In the genomic region with DNA sequence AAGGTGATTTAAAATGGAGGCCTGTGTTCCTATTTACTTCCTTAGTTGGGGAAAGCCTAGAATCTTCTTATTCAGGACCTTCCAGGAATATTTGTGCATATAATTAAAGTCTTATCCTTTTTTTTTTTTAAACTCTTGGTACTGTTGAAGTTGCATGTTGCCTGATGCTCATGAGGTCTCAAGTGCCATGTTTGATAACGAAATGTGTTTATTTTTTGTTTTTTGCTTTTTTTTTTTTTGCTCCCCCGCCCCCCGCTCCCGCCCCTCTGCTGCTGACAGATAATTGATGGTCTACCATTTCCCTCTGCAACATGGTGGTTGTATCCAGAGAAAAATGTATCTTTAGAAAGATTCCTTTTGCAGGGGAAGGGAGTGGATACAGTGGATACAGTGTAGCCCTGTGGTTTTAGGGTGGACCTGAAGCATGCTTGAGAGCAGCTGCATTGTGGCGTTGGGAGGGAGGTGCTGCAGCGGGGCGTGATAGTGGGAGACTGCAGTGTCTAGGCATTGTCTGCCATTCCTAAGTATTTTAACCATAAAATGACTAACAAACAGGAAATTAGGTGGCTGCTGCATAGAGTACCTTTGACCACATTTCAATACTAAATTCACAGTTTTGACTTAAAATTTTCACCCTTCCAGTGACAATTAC, we compare ENCODE assay signal across 9 mouse cellular contexts. TPM values are rescaled to one million over a fixed set of nuclear protein-coding genes. Genes with fewer than 3 reads are reported as not detected.
A peak's percentile ranks its signal among the peaks of the same experiment; 100 is the strongest.
DNase-seq lines count a peak whose midpoint lies in the region; ATAC-seq and TF ChIP-seq lines count a peak whose summit lies in the region.
"Had no signal": no experiment of that assay in that cellular context is flagged by ENCODE, and none has a peak within 500 bp of the region (broad histone marks: within the 10 kb centered on the region; RNA-seq: fewer than 3 reads in every experiment).

No protein-coding gene starts in this region.

- H3K27me3 ChIP-seq in lung, postnatal 0 days (replicated peaks; ENCODE audit: insufficient read depth, low read length): no peaks in the 10 kb centered on the region
- no peaks in the 10 kb centered on the region; the same call in 1 of the 2 replicates for H3K27me3 ChIP-seq in forebrain, embryonic 12.5 days
- no peaks in the 10 kb centered on the region for H3K27me3 ChIP-seq in limb, embryonic 10.5 days (ENCODE audit: low read depth, poor library complexity, severe bottlenecking)
- H3K27me3 ChIP-seq in neural tube, embryonic 14.5 days (ENCODE audit: control insufficient read depth, insufficient read depth, low read length): no peaks in the 10 kb centered on the region

- no peak for ATAC-seq in lung, postnatal 0 days
- ATAC-seq in forebrain, embryonic 12.5 days (ENCODE audit: low FRiP score): no peak
- ATAC-seq in neural tube, embryonic 14.5 days (ENCODE audit: low read depth): no peak

- no peak overlapping the region for H3K9ac ChIP-seq in lung, postnatal 0 days (replicated peaks; ENCODE audit: low read depth)
- no peak overlapping the region for H3K9ac ChIP-seq in forebrain, embryonic 12.5 days
- H3K9ac ChIP-seq in neural tube, embryonic 14.5 days (replicated peaks; ENCODE audit: low read depth, low read length): no peak overlapping the region; the same call in 1 of the 2 replicates

- H3K27ac ChIP-seq in lung, postnatal 0 days (ENCODE audit: low read length): no peak overlapping the region
- H3K27ac ChIP-seq in forebrain, embryonic 12.5 days: no peak overlapping the region
- no peak overlapping the region for H3K27ac ChIP-seq in limb, embryonic 10.5 days
- no peak overlapping the region for H3K27ac ChIP-seq in neural tube, embryonic 14.5 days (ENCODE audit: low read depth, low read length)

- peak overlapping the region; percentile 29; the same call in 1 of the 2 replicates for H3K4me2 ChIP-seq in lung, postnatal 0 days (replicated peaks; ENCODE audit: low read depth, low read length)
- H3K4me2 ChIP-seq in forebrain, embryonic 12.5 days: peak overlapping the region; percentile 70
- peak overlapping the region; percentile 69; the same call in 1 of the 2 replicates for H3K4me2 ChIP-seq in neural tube, embryonic 14.5 days (ENCODE audit: low read depth, low read length)

- WGBS in lung, postnatal 0 days: 17% methylated on average over 7 of the region's 7 CpGs
- 71% methylated on average over 7 of the region's 7 CpGs for WGBS in forebrain, embryonic 12.5 days
- WGBS in limb, embryonic 10.5 days: 64% methylated on average over 7 of the region's 7 CpGs
- 31% methylated on average over 7 of the region's 7 CpGs for WGBS in neural tube, embryonic 14.5 days

- DNase-seq in lung, postnatal 0 days (ENCODE audit: low spot score): no peak
- DNase-seq in lung, postnatal 14 days: no peak
- DNase-seq in limb, embryonic 10.5 days (ENCODE audit: low spot score): no peak
- DNase-seq in thymus, postnatal 14 days: no peak
- no peak for DNase-seq in frontal cortex, postnatal 36 days (ENCODE audit: low spot score in 2 of 2)
- DNase-seq in thymus, postnatal 25 days: no peak
- DNase-seq: cerebellum, adult 8-10 months had no signal

- H3K4me1 ChIP-seq in lung, postnatal 0 days (ENCODE audit: insufficient read depth, low read depth, low read length): peaks cover 33% of the 10 kb centered on the region
- H3K4me1 ChIP-seq in forebrain, embryonic 12.5 days: peaks cover 62% of the 10 kb centered on the region
- H3K4me1 ChIP-seq in limb, embryonic 10.5 days: peaks cover 65% of the 10 kb centered on the region
- peaks cover 40% of the 10 kb centered on the region for H3K4me1 ChIP-seq in neural tube, embryonic 14.5 days (ENCODE audit: control insufficient read depth, insufficient read depth, low read length)

- no peak for TF ChIP-seq CTCF in lung, postnatal 0 days (IDR thresholded peaks at IDR 0.05)

- H3K9me3 ChIP-seq in lung, postnatal 0 days (ENCODE audit: low read length): no peaks in the 10 kb centered on the region
- H3K9me3 ChIP-seq in forebrain, embryonic 12.5 days: no peaks in the 10 kb centered on the region; the same call in 1 of the 2 replicates
- H3K9me3 ChIP-seq in limb, embryonic 10.5 days (replicated peaks): 0 out of 2 replicates have a peak, but pooled peaks cover 1% of the 10 kb centered on the region
- H3K9me3 ChIP-seq in neural tube, embryonic 14.5 days (ENCODE audit: control insufficient read depth, low read length): no peaks in the 10 kb centered on the region

- H3K36me3 ChIP-seq in lung, postnatal 0 days (ENCODE audit: insufficient read depth, low read length): no peaks in the 10 kb centered on the region
- 0 out of 2 replicates have a peak, but pooled peaks cover 3% of the 10 kb centered on the region for H3K36me3 ChIP-seq in forebrain, embryonic 12.5 days (replicated peaks)
- peaks cover 55% of the 10 kb centered on the region for H3K36me3 ChIP-seq in limb, embryonic 10.5 days
- 0 out of 2 replicates have a peak, but pooled peaks cover 3% of the 10 kb centered on the region for H3K36me3 ChIP-seq in neural tube, embryonic 14.5 days (ENCODE audit: control insufficient read depth, insufficient read depth, low read length)

- H3K4me3 ChIP-seq in lung, postnatal 0 days (ENCODE audit: low read depth, low read length): no peak overlapping the region
- no peak overlapping the region for H3K4me3 ChIP-seq in forebrain, embryonic 12.5 days (replicated peaks)
- peak overlapping the region; percentile 98; the same call in 1 of the 2 replicates for H3K4me3 ChIP-seq in limb, embryonic 10.5 days
- H3K4me3 ChIP-seq in neural tube, embryonic 14.5 days (ENCODE audit: low read depth, low read length): no peak overlapping the region

- no peak for TF ChIP-seq EP300 in lung, postnatal 0 days (IDR thresholded peaks at IDR 0.05)

RNA-seq across cellular contexts. Expression of gene Gm20721, which starts 13.1 kb away (rescaled TPM):
- polyA plus RNA-seq in lung, postnatal 0 days (2015; fragmentation: Nextera tagmentation; extraction: Ambion mirVana): 4.8 and 9.6 TPM in 2 replicates
- polyA plus RNA-seq in forebrain, embryonic 12.5 days (2016; fragmentation: Nextera tagmentation; extraction: Ambion mirVana): 7.1 and 7.5 TPM in 2 replicates
- polyA plus RNA-seq in limb, embryonic 10.5 days (2016; fragmentation: Nextera tagmentation; extraction: Ambion mirVana): 14.9 and 15.2 TPM in 2 replicates
- 10.0 and 11.8 TPM in 2 replicates for polyA plus RNA-seq in neural tube, embryonic 14.5 days (2014; fragmentation: Nextera tagmentation; extraction: Ambion mirVana)

RNA-seq across cellular contexts. Expression of gene Gnas, which starts 49.2 kb away (rescaled TPM):
- polyA plus RNA-seq in lung, postnatal 0 days (2015; fragmentation: Nextera tagmentation; extraction: Ambion mirVana): 1,238 and 1,252 TPM in 2 replicates
- 1,283 and 1,309 TPM in 2 replicates for polyA plus RNA-seq in forebrain, embryonic 12.5 days (2016; fragmentation: Nextera tagmentation; extraction: Ambion mirVana)
- 1,045 and 1,269 TPM in 2 replicates for polyA plus RNA-seq in limb, embryonic 10.5 days (2016; fragmentation: Nextera tagmentation; extraction: Ambion mirVana)
- polyA plus RNA-seq in neural tube, embryonic 14.5 days (2014; fragmentation: Nextera tagmentation; extraction: Ambion mirVana): 1,718 and 1,785 TPM in 2 replicates
